Mouse (Mus musculus) ovary, adult 18-20 months (tissue): Measurements from ENCODE around the gene Aff1.

Experiments
- DNase-seq: peaks from one replicate; pipeline ENCODE4 v3.0.0; 2022; ENCODE audit warnings: low spot score, mixed read lengths

The Aff1 gene

GRCm38 (mm10) chr5:103691624-103692530 is at the start of gene Aff1:
Gene Aff1 (plus strand): TSS chr5:103692374.
- DNase-seq = peak; percentile 90

GRCm38 (mm10) chr5:103644167-103644566 is 48.0 kb upstream of the Aff1 start:
- DNase-seq = no peak

- DNase-seq = no peak
These were observed 44.9 kb upstream of the Aff1 start for GRCm38 (mm10) chr5:103647320-103647719.

- no peak for DNase-seq
These were observed 37.9 kb upstream of the Aff1 start for GRCm38 (mm10) chr5:103654225-103654624.

- DNase-seq = no peak
These were observed 37.4 kb upstream of the Aff1 start for GRCm38 (mm10) chr5:103654780-103655179.

- DNase-seq = peak; percentile 12
These were observed 36.6 kb upstream of the Aff1 start, which contains the start of gene 1700016H13Rik for GRCm38 (mm10) chr5:103655346-103656118. Gene 1700016H13Rik (minus strand): TSS chr5:103656010.

- DNase-seq = no peak
These were observed 33.3 kb upstream of the Aff1 start for GRCm38 (mm10) chr5:103658921-103659320.

GRCm38 (mm10) chr5:103659571-103659970 is 32.6 kb upstream of the Aff1 start:
- DNase-seq = no peak

GRCm38 (mm10) chr5:103664932-103665331 is 27.2 kb upstream of the Aff1 start:
- no peak for DNase-seq

- DNase-seq = no peak
These were observed 26.3 kb upstream of the Aff1 start for GRCm38 (mm10) chr5:103665876-103666275.

- no peak for DNase-seq
These were observed 20.3 kb upstream of the Aff1 start for GRCm38 (mm10) chr5:103671858-103672257.

GRCm38 (mm10) chr5:103673611-103674010 is 18.6 kb upstream of the Aff1 start:
- DNase-seq = peak; percentile 19

GRCm38 (mm10) chr5:103674482-103674881 is 17.7 kb upstream of the Aff1 start:
- DNase-seq = no peak

GRCm38 (mm10) chr5:103676289-103676881 is 15.8 kb upstream of the Aff1 start:
- DNase-seq = no peak

GRCm38 (mm10) chr5:103677894-103678293 is 14.3 kb upstream of the Aff1 start:
- no peak for DNase-seq

GRCm38 (mm10) chr5:103678974-103679373 is 13.2 kb upstream of the Aff1 start:
- DNase-seq = no peak

GRCm38 (mm10) chr5:103680381-103680780 is 11.8 kb upstream of the Aff1 start:
- peak; percentile 34 for DNase-seq

GRCm38 (mm10) chr5:103681824-103682223 is 10.3 kb upstream of the Aff1 start:
- peak; percentile 23 for DNase-seq

GRCm38 (mm10) chr5:103689645-103690044 is 2.5 kb upstream of the Aff1 start:
- no peak for DNase-seq

- DNase-seq = no peak
These were observed 2.0 kb upstream of the Aff1 start for GRCm38 (mm10) chr5:103690190-103690589.

- no peak for DNase-seq
These were observed 1.0 kb upstream of the Aff1 start for GRCm38 (mm10) chr5:103691171-103691570.

- DNase-seq = no peak
These were observed 412 bp downstream of the Aff1 start for GRCm38 (mm10) chr5:103692531-103693040.
